Mouse (Mus musculus): ENCODE measurements at regions not wholly inside any gene's neighbourhood (a gene's known extent, or its start where the extent isn't known, plus 50 kb on each side); places are given as distances from the start of the nearest gene placed in this dataset.

- TF ChIP-seq POLR2A (IDR thresholded peaks at IDR 0.05; ENCODE audit: borderline replicate concordance, extremely low read depth, insufficient read depth, insufficient read length, poor library complexity, severe bottlenecking) = no peak
- no peak for TF ChIP-seq CTCF (IDR thresholded peaks at IDR 0.05; ENCODE audit: borderline replicate concordance, extremely low read depth, insufficient read depth, insufficient read length)
These were observed 237.1 kb downstream of the Gm5426 start for GRCm38 (mm10) chr10:96373481-96373880.
